Mouse (Mus musculus) G1E (cell line): ENCODE data around the gene Gm7075. TPM values are rescaled to one million over a fixed set of nuclear protein-coding genes. Genes with fewer than 3 reads are reported as not detected.
A peak's percentile ranks its signal among the peaks of the same experiment; 100 is the strongest.

Experiments used
- ATAC-seq: 2 replicates; pipeline ENCODE4 v1.8.0; 2016; ENCODE audit warnings: mild to moderate bottlenecking; ENCODE audit not compliant: insufficient number of reproducible peaks, poor library complexity, low FRiP score, severe bottlenecking; ENCODE audit errors: extremely low read depth
- DNase-seq: peaks from one replicate; pipeline ENCODE4 v3.0.0; 2012; ENCODE audit warnings: low spot score
- H3K27me3 ChIP-seq: 2 replicates; pipeline ENCODE4 v1.6.1; 2012; ENCODE audit warnings: mild to moderate bottlenecking, low read length, inconsistent platforms; ENCODE audit not compliant: insufficient read depth
- H3K36me3 ChIP-seq: replicated peaks from 2 replicates; pipeline ENCODE3; 2012; ENCODE audit warnings: mild to moderate bottlenecking, inconsistent platforms
- H3K4me1 ChIP-seq: 2 replicates; pipeline ENCODE4 v1.6.1; 2012; ENCODE audit warnings: low read depth, low read length, inconsistent platforms, mixed read lengths; ENCODE audit not compliant: insufficient read depth
- H3K4me3 ChIP-seq: 2 replicates; pipeline ENCODE4 v1.5.1; 2012; ENCODE audit warnings: low read depth, mild to moderate bottlenecking, inconsistent platforms, low read length, moderate library complexity, mixed read lengths
- H3K9me3 ChIP-seq: replicated peaks from 2 replicates; pipeline ENCODE4 v1.6.1; 2012; ENCODE audit warnings: inconsistent platforms
- CTCF ChIP-seq: IDR thresholded peaks from 2 replicates; pipeline ENCODE4 v1.5.1; 2012; ENCODE audit warnings: low read depth, low read length, inconsistent platforms, mixed read lengths
- GATA1 ChIP-seq: IDR thresholded peaks from 2 replicates; pipeline ENCODE4 v1.6.1; 2012; ENCODE audit warnings: borderline replicate concordance, low read length, inconsistent platforms, mixed read lengths
- GATA2 ChIP-seq: IDR thresholded peaks from 2 replicates; pipeline ENCODE4 v1.6.1; 2012; ENCODE audit warnings: low read depth, low read length, inconsistent platforms, borderline replicate concordance
- POLR2AphosphoS5 ChIP-seq: IDR thresholded peaks from 2 replicates; pipeline ENCODE4 v1.6.1; 2012; ENCODE audit warnings: low read depth, low read length, inconsistent platforms; ENCODE audit not compliant: insufficient replicate concordance
- TAL1 ChIP-seq: conservative IDR thresholded peaks from 2 replicates; pipeline ENCODE4 v1.6.1; 2012; ENCODE audit warnings: low read depth, low read length, inconsistent platforms, mixed read lengths
- polyA plus RNA-seq: library from polyadenylated mRNA; stranded (reverse); fragments of >175 nt; gene quantifications from 2 replicates; pipeline ENCODE4 v1.2.3, GENCODE M21; 2012
- total RNA-seq, 2 experiments: library from RNA; stranded (forward) in 1 of 2; stranded (reverse) in 1 of 2; fragments of 200-1000 nt in 1 of 2; fragments of >200 nt in 1 of 2; fragmentation: Nextera tagmentation in 1 of 2; gene quantifications; 2 replicates each; pipeline ENCODE4 v1.2.3; 2014 to 2017

The Gm7075 gene
- total and polyA plus RNA-seq, 3 experiments = not detected

DNA sequence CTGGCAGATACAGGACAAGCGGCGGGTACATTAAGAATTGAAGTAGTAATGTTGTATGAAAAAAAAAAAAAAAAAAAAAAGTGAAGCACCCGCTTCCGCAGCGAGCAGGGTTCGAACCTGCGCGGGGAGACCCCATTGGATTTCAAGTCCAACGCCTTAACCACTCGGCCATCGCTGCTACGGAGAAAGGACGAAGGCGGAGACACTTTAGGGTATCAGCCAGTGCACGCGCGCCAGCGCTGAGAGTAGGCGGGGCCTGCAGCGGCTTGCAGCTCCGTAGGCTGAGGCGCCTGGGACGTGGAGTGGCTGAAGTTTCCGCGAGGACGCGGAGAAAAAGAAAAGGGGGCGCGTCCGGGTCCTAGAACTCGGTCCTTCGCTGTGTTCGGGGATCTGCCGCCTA is 7.8 kb upstream of the Gm7075 start:
- peak; percentile 50 for DNase-seq
- TF ChIP-seq POLR2AphosphoS5 = no peak
- TF ChIP-seq CTCF = no peak
- no peak for TF ChIP-seq GATA1
- no peak for TF ChIP-seq TAL1
- TF ChIP-seq GATA2 = no peak
- Histone ChIP-seq H3K4me1 (peaks cover 5% of the 10 kb centered on the region), H3K27me3 (0 out of 2 replicates have a peak, but pooled peaks cover 2% of the 10 kb centered on the region), H3K4me3 (peak overlapping the region; percentile 79), H3K9me3 (no peaks in the 10 kb centered on the region), H3K36me3 (no peaks in the 10 kb centered on the region)
- peak; percentile 74 for ATAC-seq

DNA sequence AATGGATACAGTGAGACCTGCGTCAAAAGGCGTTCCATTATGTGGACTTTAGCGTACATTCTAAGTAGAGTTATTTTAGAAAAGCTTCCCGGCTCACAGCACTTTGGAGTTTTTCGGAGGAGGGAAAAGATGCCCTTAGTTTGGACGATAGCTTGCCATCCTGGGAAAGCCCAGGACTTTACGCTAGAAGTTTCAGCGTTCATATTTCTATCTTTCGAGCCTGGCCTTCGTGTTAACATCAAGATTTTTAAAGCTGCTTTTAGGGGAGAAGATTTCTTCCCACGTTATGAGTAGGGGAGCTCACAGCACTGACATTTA is 7.4 kb upstream of the Gm7075 start:
- DNase-seq (no peak), ATAC-seq (no peak)
- Histone ChIP-seq H3K4me3 (peak overlapping the region; percentile 79; the same call in 1 of the 2 replicates), H3K9me3 (no peaks in the 10 kb centered on the region), H3K27me3 (0 out of 2 replicates have a peak, but pooled peaks cover 2% of the 10 kb centered on the region), H3K36me3 (no peaks in the 10 kb centered on the region), H3K4me1 (peaks cover 5% of the 10 kb centered on the region)
- TF ChIP-seq GATA2 (no peak), TAL1 (no peak), POLR2AphosphoS5 (no peak), GATA1 (no peak), CTCF (no peak)

DNA sequence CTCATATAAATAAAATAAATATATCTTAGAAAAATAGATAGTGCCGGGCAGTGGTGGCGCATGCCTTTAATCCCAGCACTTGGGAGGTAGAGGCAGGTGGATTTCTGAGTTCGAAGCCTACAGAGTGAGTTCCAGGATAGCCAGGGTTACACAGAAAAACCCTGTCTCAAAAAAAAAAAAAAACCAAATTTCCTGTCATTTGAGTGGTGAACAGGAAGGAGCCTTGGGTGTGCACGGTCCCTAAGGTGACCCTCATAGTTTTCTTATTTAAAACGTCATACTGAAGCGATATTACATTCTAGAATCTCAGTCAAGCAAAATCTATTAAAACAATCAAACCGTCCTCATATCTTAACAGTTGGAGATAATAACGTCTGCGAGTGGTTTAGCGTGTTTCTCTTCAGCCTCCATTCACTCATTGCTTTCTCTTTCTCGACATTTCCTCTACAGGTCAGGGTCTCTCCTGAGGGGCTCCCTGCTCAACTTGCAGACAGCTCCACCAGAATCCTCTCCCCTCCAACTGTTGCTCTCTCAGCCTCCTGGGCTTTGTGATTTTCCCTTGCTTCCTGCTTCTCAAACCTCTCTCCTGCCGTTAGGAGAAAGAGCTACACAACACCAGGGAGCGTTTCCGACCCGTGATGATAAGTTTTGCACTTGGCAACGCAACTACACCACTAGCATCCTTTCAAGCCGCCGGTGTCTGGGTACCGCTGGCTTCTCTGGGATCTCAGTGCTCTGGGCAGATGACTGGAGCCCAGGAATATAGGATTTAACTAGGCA is 6.8 kb upstream of the Gm7075 start:
- ATAC-seq = no peak
- Histone ChIP-seq H3K4me1 (peaks cover 5% of the 10 kb centered on the region), H3K4me3 (no peak overlapping the region; the same call in 1 of the 2 replicates), H3K36me3 (no peaks in the 10 kb centered on the region), H3K9me3 (no peaks in the 10 kb centered on the region), H3K27me3 (0 out of 2 replicates have a peak, but pooled peaks cover 2% of the 10 kb centered on the region)
- TF ChIP-seq POLR2AphosphoS5 (no peak), CTCF (no peak), GATA2 (no peak), TAL1 (no peak), GATA1 (no peak)
- DNase-seq = no peak

GRCm38 (mm10) chr10:63427146-63427545 is 5.6 kb upstream of the Gm7075 start:
- ATAC-seq = no peak
- H3K27me3 ChIP-seq = 0 out of 2 replicates have a peak, but pooled peaks cover 2% of the 10 kb centered on the region

GRCm38 (mm10) chr10:63424475-63424814 is 2.9 kb upstream of the Gm7075 start:
- Histone ChIP-seq H3K4me3 (no peak overlapping the region), H3K27me3 (0 out of 2 replicates have a peak, but pooled peaks cover 2% of the 10 kb centered on the region), H3K4me1 (peaks cover 5% of the 10 kb centered on the region), H3K9me3 (no peaks in the 10 kb centered on the region), H3K36me3 (no peaks in the 10 kb centered on the region)
- DNase-seq (no peak), ATAC-seq (no peak)
- TF ChIP-seq CTCF (no peak), TAL1 (no peak), POLR2AphosphoS5 (no peak), GATA1 (no peak), GATA2 (no peak)

More at GRCm38 (mm10) chr10:63427146-63427545, 5.6 kb upstream of the Gm7075 start:
- TF ChIP-seq GATA1 (no peak), GATA2 (no peak), TAL1 (no peak), POLR2AphosphoS5 (no peak), CTCF (no peak)
- H3K36me3 ChIP-seq = no peaks in the 10 kb centered on the region
- no peak for DNase-seq
- H3K4me1 ChIP-seq = peaks cover 5% of the 10 kb centered on the region
- no peaks in the 10 kb centered on the region for H3K9me3 ChIP-seq
- no peak overlapping the region for H3K4me3 ChIP-seq

GRCm38 (mm10) chr10:63423591-63424474 is 2.2 kb upstream of the Gm7075 start:
- Histone ChIP-seq H3K4me3 (no peak overlapping the region), H3K4me1 (peaks cover 4% of the 10 kb centered on the region), H3K9me3 (no peaks in the 10 kb centered on the region), H3K36me3 (no peaks in the 10 kb centered on the region), H3K27me3 (0 out of 2 replicates have a peak, but pooled peaks cover 2% of the 10 kb centered on the region)
- ATAC-seq (no peak), DNase-seq (no peak)
- no peak for TF ChIP-seq GATA1
- no peak for TF ChIP-seq CTCF
- no peak for TF ChIP-seq TAL1
- no peak for TF ChIP-seq POLR2AphosphoS5
